Mouse (Mus musculus) E14TG2a.4 (cell line): ENCODE results near the gene Gpc5.

ENCODE experiments used
- CTCF ChIP-seq: conservative IDR thresholded peaks from 2 replicates; pipeline ENCODE4 v1.5.1; 2014; ENCODE audit warnings: low read length
- NANOG ChIP-seq: IDR thresholded peaks from 2 replicates; pipeline ENCODE4 v1.6.1; 2014; ENCODE audit warnings: borderline replicate concordance, low read length, mixed read lengths

- TF ChIP-seq CTCF = no peak
- TF ChIP-seq NANOG = no peak
Measured at GRCm38 (mm10) chr14:115620473-115620872, 528.5 kb downstream of the Gpc5 start.
